Mouse (Mus musculus): ENCODE data around the gene Pdcd6. TPM values are rescaled to one million over a fixed set of nuclear protein-coding genes. Genes with fewer than 3 reads are reported as not detected.
A peak's percentile ranks its signal among the peaks of the same experiment; 100 is the strongest.

The Pdcd6 gene
- total RNA-seq, 2 experiments from 2014 or later, result 133 to 173 TPM

- no peak for DNase-seq
Measured at GRCm38 (mm10) chr13:74289646-74290045, 27.7 kb downstream of the Pdcd6 start.

GRCm38 (mm10) chr13:74282299-74282698 lies 35.1 kb downstream of the Pdcd6 start:
- DNase-seq, result no peak

- DNase-seq, result no peak
Measured at GRCm38 (mm10) chr13:74275726-74276125, 41.7 kb downstream of the Pdcd6 start.

GRCm38 (mm10) chr13:74260231-74260992 lies 57.0 kb downstream of the Pdcd6 start:
- DNase-seq, result peak; percentile 57 to 76

GRCm38 (mm10) chr13:74259460-74260230 lies 57.7 kb downstream of the Pdcd6 start:
- peak; percentile 74 to 85 for DNase-seq

Other genes with a start within 250 kb of the Pdcd6 start
- under 1 TPM; 0.10 to 0.20 TPM for gene Slc9a3, start 196.1 kb downstream of the Pdcd6 start, total RNA-seq (2021)
- gene Exoc3, start 108.8 kb downstream of the Pdcd6 start, total RNA-seq (2021), result 10 to 100 TPM; 60.9 to 67.5 TPM
- 1 to 10 TPM in 1 of 2 experiments, under 1 TPM in 1; 0.89 to 1.3 TPM for gene Ahrr, start 25.2 kb downstream of the Pdcd6 start, total RNA-seq (2021)
- gene Sdha, start 32.7 kb upstream of the Pdcd6 start, total RNA-seq (2021), result 100 to 1,000 TPM; 611 to 702 TPM
- 10 to 100 TPM; 58.0 to 58.1 TPM for gene Ccdc127, start 32.7 kb upstream of the Pdcd6 start, total RNA-seq (2021)
- gene Lrrc14b, start 46.4 kb upstream of the Pdcd6 start, total RNA-seq (2021), result under 1 TPM; 0.23 to 0.36 TPM
- 1 to 10 TPM; 2.5 to 3.8 TPM for gene Zfp72, start 73.3 kb upstream of the Pdcd6 start, total RNA-seq (2021)
- gene Ftl1-ps1, start 82.1 kb upstream of the Pdcd6 start, total RNA-seq (2021), result 1,000 to 10,000 TPM in 1 of 2 experiments, 100 to 1,000 TPM in 1; 827 to 1,288 TPM
- 10 to 100 TPM in 1 of 2 experiments, 1 to 10 TPM in 1; 9.0 to 11.2 TPM for gene Zfp825, start 176.4 kb upstream of the Pdcd6 start, total RNA-seq (2021)

Data from adrenal gland, postnatal 36 days (tissue).